Mouse (Mus musculus): ENCODE data around the gene Sgpl1. TPM values are rescaled to one million over a fixed set of nuclear protein-coding genes. Genes with fewer than 3 reads are reported as not detected.

Gene Sgpl1
- 10.5 and 18.7 TPM in 2 replicates for polyA plus RNA-seq (2011; ENCODE audit: insufficient read depth, insufficient read length, low replicate concordance, missing spikeins)

GRCm38 (mm10) chr10:61147157-61148040 lies at the start of gene Sgpl1:
Gene Sgpl1 (minus strand): TSS chr10:61147703.
- WGBS = 1% methylated on average over 82 of the region's 82 CpGs
- H3K4me3 ChIP-seq (replicated peaks; ENCODE audit: control insufficient read depth, low read depth, low read length) = peak within 1 kb of the TSS; percentile 96
- peak; percentile 82 for TF ChIP-seq CTCF (IDR thresholded peaks at IDR 0.05; ENCODE audit: control insufficient read depth, insufficient read depth, low read length)
- peak; percentile 36; the same call in 1 of the 2 replicates for TF ChIP-seq POLR2A (IDR thresholded peaks at IDR 0.05; ENCODE audit: borderline replicate concordance, control insufficient read depth, low read depth, low read length)
- no peaks in the 10 kb centered on the region; the same call in 1 of the 2 replicates for H3K4me1 ChIP-seq (ENCODE audit: control insufficient read depth, insufficient read depth, low read length)
- H3K27ac ChIP-seq (ENCODE audit: control insufficient read depth, insufficient read depth, low read depth, low read length, poor library complexity) = peak within 1 kb of the TSS; percentile 99

DNA sequence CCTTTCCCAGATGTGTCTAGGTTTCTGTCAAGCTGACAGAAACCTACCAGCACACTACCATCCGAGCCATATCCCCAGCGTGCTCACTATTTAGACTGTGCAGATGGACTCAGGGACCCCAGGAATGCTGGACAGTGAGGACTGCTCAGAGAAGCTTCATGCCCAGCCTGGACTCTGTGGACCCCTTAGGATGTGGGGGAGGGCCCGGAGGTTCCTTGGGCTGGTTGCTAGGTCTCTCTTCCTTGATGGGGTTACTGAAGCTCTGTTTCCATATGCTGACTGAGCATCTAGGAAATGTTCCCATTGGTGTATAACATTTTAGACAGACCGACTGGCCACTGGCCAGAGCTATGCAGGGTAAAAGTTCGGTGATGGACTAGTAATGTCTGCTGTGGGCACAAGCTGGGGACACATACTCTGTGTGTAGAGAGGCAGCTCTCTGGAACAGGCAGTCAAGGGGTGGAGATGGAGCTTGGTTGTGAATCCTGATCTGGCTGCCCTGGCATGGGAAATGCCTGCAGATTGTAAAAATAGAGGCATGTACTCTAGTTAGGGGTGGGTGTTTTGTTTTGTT lies 48.3 kb upstream of the Sgpl1 start:
- WGBS = 72% methylated on average over 5 of the region's 5 CpGs

GRCm38 (mm10) chr10:61195216-61195615 lies 47.7 kb upstream of the Sgpl1 start:
- H3K4me1 ChIP-seq (ENCODE audit: control insufficient read depth, insufficient read depth, low read length) = no peaks in the 10 kb centered on the region
- TF ChIP-seq CTCF (IDR thresholded peaks at IDR 0.05; ENCODE audit: control insufficient read depth, insufficient read depth, low read length) (no peak), POLR2A (IDR thresholded peaks at IDR 0.05; ENCODE audit: borderline replicate concordance, control insufficient read depth, low read depth, low read length) (no peak)
- no peak overlapping the region for H3K27ac ChIP-seq (ENCODE audit: control insufficient read depth, insufficient read depth, low read depth, low read length, poor library complexity)
- WGBS = 63% methylated on average over 8 of the region's 8 CpGs
- no peak overlapping the region for H3K4me3 ChIP-seq (replicated peaks; ENCODE audit: control insufficient read depth, low read depth, low read length)

More for the DNA sequence above, 48.3 kb upstream of the Sgpl1 start:
- Histone ChIP-seq H3K27ac (ENCODE audit: control insufficient read depth, insufficient read depth, low read depth, low read length, poor library complexity) (no peak overlapping the region), H3K4me1 (ENCODE audit: control insufficient read depth, insufficient read depth, low read length) (no peaks in the 10 kb centered on the region), H3K4me3 (replicated peaks; ENCODE audit: control insufficient read depth, low read depth, low read length) (no peak overlapping the region)
- TF ChIP-seq POLR2A (IDR thresholded peaks at IDR 0.05; ENCODE audit: borderline replicate concordance, control insufficient read depth, low read depth, low read length) (no peak), CTCF (IDR thresholded peaks at IDR 0.05; ENCODE audit: control insufficient read depth, insufficient read depth, low read length) (no peak)

- Histone ChIP-seq H3K27ac (ENCODE audit: control insufficient read depth, insufficient read depth, low read depth, low read length, poor library complexity) (no peak overlapping the region), H3K4me3 (replicated peaks; ENCODE audit: control insufficient read depth, low read depth, low read length) (no peak overlapping the region), H3K4me1 (ENCODE audit: control insufficient read depth, insufficient read depth, low read length) (no peaks in the 10 kb centered on the region)
- TF ChIP-seq POLR2A (IDR thresholded peaks at IDR 0.05; ENCODE audit: borderline replicate concordance, control insufficient read depth, low read depth, low read length) (no peak), CTCF (IDR thresholded peaks at IDR 0.05; ENCODE audit: control insufficient read depth, insufficient read depth, low read length) (no peak)
- 85% methylated on average over 9 of the region's 9 CpGs for WGBS
Observed at GRCm38 (mm10) chr10:61194611-61195010, 47.1 kb upstream of the Sgpl1 start.

- H3K27ac ChIP-seq (ENCODE audit: control insufficient read depth, insufficient read depth, low read depth, low read length, poor library complexity) = no peak overlapping the region
- no peak overlapping the region for H3K4me3 ChIP-seq (replicated peaks; ENCODE audit: control insufficient read depth, low read depth, low read length)
- WGBS = 3% methylated on average over 3 of the region's 3 CpGs
- peaks cover 3% of the 10 kb centered on the region for H3K4me1 ChIP-seq (ENCODE audit: control insufficient read depth, insufficient read depth, low read length)
- no peak for TF ChIP-seq POLR2A (IDR thresholded peaks at IDR 0.05; ENCODE audit: borderline replicate concordance, control insufficient read depth, low read depth, low read length)
- no peak for TF ChIP-seq CTCF (IDR thresholded peaks at IDR 0.05; ENCODE audit: control insufficient read depth, insufficient read depth, low read length)
Observed at GRCm38 (mm10) chr10:61188010-61188409, 40.5 kb upstream of the Sgpl1 start.

DNA sequence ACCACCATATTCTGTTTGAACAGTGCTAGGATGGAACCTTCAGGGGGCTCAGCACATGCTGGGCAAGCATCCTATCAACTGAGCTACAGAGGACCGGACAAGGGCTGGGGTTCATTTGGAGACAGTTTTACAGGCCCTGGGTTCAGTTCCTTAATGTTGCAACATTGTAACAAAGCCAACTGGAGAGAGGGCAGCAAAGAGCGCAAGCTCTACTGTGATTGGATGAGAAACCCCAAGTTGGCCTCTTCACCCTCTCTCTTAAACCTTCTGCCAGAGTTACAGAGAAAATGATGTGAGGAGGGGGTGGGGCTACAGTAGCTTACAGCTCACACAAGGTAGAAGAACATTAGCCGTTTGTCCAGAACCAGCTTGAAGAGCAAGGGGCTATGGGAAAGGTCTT lies 39.5 kb upstream of the Sgpl1 start:
- no peak for TF ChIP-seq POLR2A (IDR thresholded peaks at IDR 0.05; ENCODE audit: borderline replicate concordance, control insufficient read depth, low read depth, low read length)
- TF ChIP-seq CTCF (IDR thresholded peaks at IDR 0.05; ENCODE audit: control insufficient read depth, insufficient read depth, low read length) = no peak
- 65% methylated on average over 3 of the region's 3 CpGs for WGBS
- no peak overlapping the region for H3K4me3 ChIP-seq (replicated peaks; ENCODE audit: control insufficient read depth, low read depth, low read length)
- peaks cover 3% of the 10 kb centered on the region for H3K4me1 ChIP-seq (ENCODE audit: control insufficient read depth, insufficient read depth, low read length)
- no peak overlapping the region for H3K27ac ChIP-seq (ENCODE audit: control insufficient read depth, insufficient read depth, low read depth, low read length, poor library complexity)

DNA sequence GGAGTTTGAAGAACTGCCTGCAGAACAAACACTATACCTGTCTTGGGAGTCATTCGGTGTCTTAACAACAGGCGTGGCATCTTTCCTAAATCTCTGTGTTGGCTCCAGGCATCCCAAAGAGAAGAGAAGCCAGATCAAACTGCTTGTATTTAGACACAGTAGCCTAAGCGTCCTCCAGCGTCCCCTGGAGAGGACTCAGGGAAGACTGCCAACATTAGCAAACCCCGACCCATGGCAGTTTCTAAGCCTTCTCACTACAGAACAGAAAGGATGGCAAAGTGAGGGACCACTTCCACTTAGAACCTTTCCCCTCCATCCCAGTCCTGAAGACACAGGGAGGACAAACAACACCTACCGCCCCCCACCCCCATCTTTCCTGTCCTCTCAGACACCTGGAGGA lies 32.4 kb upstream of the Sgpl1 start:
- H3K27ac ChIP-seq (ENCODE audit: control insufficient read depth, insufficient read depth, low read depth, low read length, poor library complexity) = no peak overlapping the region
- H3K4me1 ChIP-seq (ENCODE audit: control insufficient read depth, insufficient read depth, low read length) = peaks cover 1% of the 10 kb centered on the region; the same call in 1 of the 2 replicates
- TF ChIP-seq CTCF (IDR thresholded peaks at IDR 0.05; ENCODE audit: control insufficient read depth, insufficient read depth, low read length) = no peak
- TF ChIP-seq POLR2A (IDR thresholded peaks at IDR 0.05; ENCODE audit: borderline replicate concordance, control insufficient read depth, low read depth, low read length) = no peak
- 63% methylated on average over 6 of the region's 6 CpGs for WGBS
- no peak overlapping the region for H3K4me3 ChIP-seq (replicated peaks; ENCODE audit: control insufficient read depth, low read depth, low read length)

DNA sequence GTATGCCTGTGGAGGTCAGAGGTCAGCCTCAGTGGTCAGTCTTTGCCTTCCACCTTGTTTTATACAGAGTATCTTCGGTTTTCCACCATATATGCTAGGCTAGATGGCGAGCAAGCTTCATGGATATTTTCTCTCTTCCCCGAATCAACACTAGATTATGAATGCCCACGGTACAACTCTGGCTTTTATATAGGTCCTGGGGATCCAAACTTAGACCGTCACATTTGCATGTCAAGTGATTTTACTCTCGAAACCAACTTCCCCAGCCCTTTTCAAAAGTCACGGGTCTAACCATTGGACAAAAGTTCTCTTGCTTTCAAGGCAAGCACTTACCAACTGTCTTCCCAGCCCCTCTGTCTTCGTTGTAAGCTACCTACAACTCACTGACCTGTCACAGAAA lies 31.2 kb upstream of the Sgpl1 start:
- WGBS = 78% methylated on average over 8 of the region's 8 CpGs
- no peak for TF ChIP-seq CTCF (IDR thresholded peaks at IDR 0.05; ENCODE audit: control insufficient read depth, insufficient read depth, low read length)
- no peak for TF ChIP-seq POLR2A (IDR thresholded peaks at IDR 0.05; ENCODE audit: borderline replicate concordance, control insufficient read depth, low read depth, low read length)
- Histone ChIP-seq H3K4me1 (ENCODE audit: control insufficient read depth, insufficient read depth, low read length) (peaks cover 1% of the 10 kb centered on the region; the same call in 1 of the 2 replicates), H3K27ac (ENCODE audit: control insufficient read depth, insufficient read depth, low read depth, low read length, poor library complexity) (no peak overlapping the region), H3K4me3 (replicated peaks; ENCODE audit: control insufficient read depth, low read depth, low read length) (no peak overlapping the region)

All from bone marrow, adult 2 months (tissue).